9 mouse cellular contexts compared by ENCODE assay signal in genomic region chr15:96272356-96272755, GRCm38 (mm10). TPM values are rescaled to one million over a fixed set of nuclear protein-coding genes. Genes with fewer than 3 reads are reported as not detected.
DNase-seq lines count a peak whose midpoint lies in the region; ATAC-seq and TF ChIP-seq lines count a peak whose summit lies in the region.
"Had no signal": no experiment of that assay in that cellular context is flagged by ENCODE, and none has a peak within 500 bp of the region (broad histone marks: within the 10 kb centered on the region; RNA-seq: fewer than 3 reads in every experiment).

No protein-coding gene starts in this region.

- H3K4me3 ChIP-seq in gastrocnemius, adult 2 months, result no peak overlapping the region
- no peak overlapping the region for H3K4me3 ChIP-seq in limb, embryonic 12.5 days (replicated peaks)
- no peak overlapping the region for H3K4me3 ChIP-seq in limb, embryonic 10.5 days
- H3K4me3 ChIP-seq in MEL (ENCODE audit: control insufficient read depth in 1 of 2, insufficient read depth in 1 of 2, low read depth in 2 of 2, low read length in 2 of 2), result no peak overlapping the region
- no peak overlapping the region for H3K4me3 ChIP-seq in embryonic facial prominence, embryonic 14.5 days (ENCODE audit: low read depth, low read length)
- H3K4me3 ChIP-seq in neural tube, embryonic 15.5 days (replicated peaks), result no peak overlapping the region

- peak overlapping the region; percentile 10; the same call in 1 of the 2 replicates for H3K27ac ChIP-seq in gastrocnemius, adult 2 months
- H3K27ac ChIP-seq in limb, embryonic 12.5 days, result no peak overlapping the region
- no peak overlapping the region for H3K27ac ChIP-seq in limb, embryonic 10.5 days
- no peak overlapping the region for H3K27ac ChIP-seq in MEL (ENCODE audit: control insufficient read depth, low read depth, low read length)
- no peak overlapping the region for H3K27ac ChIP-seq in embryonic facial prominence, embryonic 14.5 days (replicated peaks; ENCODE audit: low read depth, low read length)
- no peak overlapping the region for H3K27ac ChIP-seq in neural tube, embryonic 15.5 days (replicated peaks)

- DNase-seq in gastrocnemius, adult 2 months, result no peak
- no peak for DNase-seq in gastrocnemius, postnatal 25 days
- DNase-seq in limb, embryonic 10.5 days (ENCODE audit: low spot score), result no peak
- DNase-seq in MEL (ENCODE audit: low read depth, low spot score), result no peak
- DNase-seq in embryonic facial prominence, embryonic 14.5 days (ENCODE audit: low spot score), result peak; percentile 68
- DNase-seq in c-Kit-positive CD71-positive TER-119-positive erythroid progenitor cells, embryonic 14.5 days (ENCODE audit: low spot score), result no peak
- DNase-seq: adrenal gland, adult 8-10 months had no signal

- TF ChIP-seq RAD21 in MEL (IDR thresholded peaks at IDR 0.05; ENCODE audit: low read depth, low read length), result no peak

- WGBS in limb, embryonic 12.5 days, result 86% methylated on average over 11 of the region's 11 CpGs
- 91% methylated on average over 11 of the region's 11 CpGs for WGBS in limb, embryonic 10.5 days
- WGBS in embryonic facial prominence, embryonic 14.5 days, result 69% methylated on average over 11 of the region's 11 CpGs
- WGBS in neural tube, embryonic 15.5 days, result 93% methylated on average over 11 of the region's 11 CpGs

- no peak overlapping the region for H3K4me2 ChIP-seq in limb, embryonic 12.5 days
- H3K4me2 ChIP-seq in embryonic facial prominence, embryonic 14.5 days (ENCODE audit: low read depth, low read length), result no peak overlapping the region
- H3K4me2 ChIP-seq in neural tube, embryonic 15.5 days, result no peak overlapping the region

- no peak overlapping the region for H3K9ac ChIP-seq in limb, embryonic 12.5 days (replicated peaks)
- H3K9ac ChIP-seq in MEL (ENCODE audit: control insufficient read depth, low read depth, low read length, poor library complexity, severe bottlenecking), result no peak overlapping the region
- H3K9ac ChIP-seq in embryonic facial prominence, embryonic 14.5 days (ENCODE audit: low read depth, low read length), result no peak overlapping the region
- H3K9ac ChIP-seq in neural tube, embryonic 15.5 days (replicated peaks), result no peak overlapping the region

- peaks cover 46% of the 10 kb centered on the region for H3K36me3 ChIP-seq in limb, embryonic 12.5 days
- H3K36me3 ChIP-seq in limb, embryonic 10.5 days, result peaks cover 85% of the 10 kb centered on the region
- peaks cover 3 to 27% of the 10 kb centered on the region in 2 experiments; a peak in 3 of 4 replicates for H3K36me3 ChIP-seq in MEL (ENCODE audit: control insufficient read depth in 1 of 2, insufficient read depth in 2 of 2, low read length in 2 of 2)
- H3K36me3 ChIP-seq in embryonic facial prominence, embryonic 14.5 days (ENCODE audit: control insufficient read depth, insufficient read depth, low read length), result peaks cover 48% of the 10 kb centered on the region
- H3K36me3 ChIP-seq in neural tube, embryonic 15.5 days, result peaks cover 23% of the 10 kb centered on the region

- H3K27me3 ChIP-seq in limb, embryonic 12.5 days, result no peaks in the 10 kb centered on the region
- H3K27me3 ChIP-seq in limb, embryonic 10.5 days (ENCODE audit: low read depth, poor library complexity, severe bottlenecking), result no peaks in the 10 kb centered on the region
- H3K27me3 ChIP-seq in MEL (ENCODE audit: control insufficient read depth in 1 of 2, insufficient read depth in 2 of 2, low read length in 2 of 2), result no peaks in the 10 kb centered on the region
- H3K27me3 ChIP-seq in embryonic facial prominence, embryonic 14.5 days (replicated peaks; ENCODE audit: control insufficient read depth, insufficient read depth, low read length), result no peaks in the 10 kb centered on the region
- H3K27me3 ChIP-seq in neural tube, embryonic 15.5 days (replicated peaks), result no peaks in the 10 kb centered on the region

- H3K9me3 ChIP-seq in limb, embryonic 12.5 days, result peaks cover 9% of the 10 kb centered on the region
- no peaks in the 10 kb centered on the region; the same call in 1 of the 2 replicates for H3K9me3 ChIP-seq in limb, embryonic 10.5 days (replicated peaks)
- H3K9me3 ChIP-seq in MEL (replicated peaks; ENCODE audit: insufficient read depth, low read length), result no peaks in the 10 kb centered on the region
- H3K9me3 ChIP-seq in embryonic facial prominence, embryonic 14.5 days (ENCODE audit: control insufficient read depth, low read length), result peaks cover 13% of the 10 kb centered on the region
- 0 out of 2 replicates have a peak, but pooled peaks cover under 1% of the 10 kb centered on the region for H3K9me3 ChIP-seq in neural tube, embryonic 15.5 days (replicated peaks)

- ATAC-seq in limb, embryonic 12.5 days (ENCODE audit: insufficient number of reproducible peaks, insufficient read depth, low FRiP score, low TSS enrichment, low read depth), result peak; percentile 57; the same call in 1 of the 2 replicates
- peak; percentile 45 for ATAC-seq in embryonic facial prominence, embryonic 14.5 days (ENCODE audit: low read depth)
- ATAC-seq in neural tube, embryonic 15.5 days (ENCODE audit: low FRiP score), result no peak

- no peak for TF ChIP-seq EP300 in MEL (IDR thresholded peaks at IDR 0.05; ENCODE audit: low read depth in 1 of 2, low read length in 2 of 2)

- peak in 1 of 2 experiments; percentile 3; a peak in 1 of 4 replicates for TF ChIP-seq POLR2A in MEL (IDR thresholded peaks at IDR 0.05; ENCODE audit: control insufficient read depth in 1 of 2, insufficient read depth in 1 of 2, low read depth in 1 of 2, low read length in 2 of 2, poor library complexity in 1 of 2)

- TF ChIP-seq CTCF in gastrocnemius, adult 2 months (IDR thresholded peaks at IDR 0.05), result no peak
- TF ChIP-seq CTCF in MEL (IDR thresholded peaks at IDR 0.05 in 2 of 3, conservative IDR thresholded peaks at IDR 0.05 in 1 of 3; ENCODE audit: control insufficient read depth in 1 of 3, insufficient read depth in 1 of 3, low read depth in 2 of 3, low read length in 3 of 3, poor library complexity in 1 of 3, severe bottlenecking in 1 of 3), result no peak

- intact Hi-C loops in gastrocnemius, adult 2 months (cut with DNase I), result no loop called here

- peaks cover 5% of the 10 kb centered on the region; the same call in 1 of the 2 replicates for H3K79me2 ChIP-seq in MEL (ENCODE audit: control insufficient read depth, insufficient read depth, low read length, poor library complexity)

- peaks cover 8% of the 10 kb centered on the region for H3K4me1 ChIP-seq in limb, embryonic 12.5 days (replicated peaks)
- H3K4me1 ChIP-seq in limb, embryonic 10.5 days, result 0 out of 2 replicates have a peak, but pooled peaks cover 3% of the 10 kb centered on the region
- H3K4me1 ChIP-seq in MEL (ENCODE audit: control insufficient read depth in 1 of 2, insufficient read depth in 2 of 2, low read length in 2 of 2), result peaks cover 19 to 26% of the 10 kb centered on the region in 2 experiments
- H3K4me1 ChIP-seq in embryonic facial prominence, embryonic 14.5 days (ENCODE audit: control insufficient read depth, insufficient read depth, low read length), result no peaks in the 10 kb centered on the region
- no peaks in the 10 kb centered on the region; the same call in 1 of the 2 replicates for H3K4me1 ChIP-seq in neural tube, embryonic 15.5 days

TF ChIP-seq in MEL, 35 proteins besides CTCF, POLR2A, EP300 and RAD21:
- peak; percentile 1; the same call in 1 of the 2 replicates for TF ChIP-seq POLR2AphosphoS2 (IDR thresholded peaks at IDR 0.05; ENCODE audit: low read length)
- TF ChIP-seq ZC3H11A (IDR thresholded peaks at IDR 0.05; ENCODE audit: low read depth, low read length), result no peak
- TF ChIP-seq MAFK (IDR thresholded peaks at IDR 0.05; ENCODE audit: borderline replicate concordance, low read depth, low read length), result no peak
- TF ChIP-seq RCOR1 (IDR thresholded peaks at IDR 0.05; ENCODE audit: low read depth, low read length), result no peak
- 0 out of 2 replicates have a peak, but pooled peaks have one; percentile 15 for TF ChIP-seq ZMIZ1 (IDR thresholded peaks at IDR 0.05; ENCODE audit: low read depth, low read length)
- no peak for TF ChIP-seq KAT2A (conservative IDR thresholded peaks at IDR 0.05; ENCODE audit: low read depth, low read length)
- no peak for TF ChIP-seq MYB (IDR thresholded peaks at IDR 0.05; ENCODE audit: low read depth, low read length)
- no peak for TF ChIP-seq SMC3 (IDR thresholded peaks at IDR 0.05; ENCODE audit: low read depth, low read length)
- no peak for TF ChIP-seq MAX (IDR thresholded peaks at IDR 0.05; ENCODE audit: low read length)

RNA-seq across cellular contexts. Expression of gene Arid2, which starts 15.0 kb away (rescaled TPM):
- total RNA-seq in gastrocnemius, adult 2 months (2021), result 10 to 100 TPM; 13.1 to 13.2 TPM
- total RNA-seq in gastrocnemius, postnatal 25 days (2021), result 10 to 100 TPM; 11.8 to 13.0 TPM
- polyA plus RNA-seq in limb, embryonic 12.5 days (2016; fragmentation: Nextera tagmentation; extraction: Ambion mirVana), result 35.6 and 36.5 TPM in 2 replicates
- polyA plus RNA-seq in limb, embryonic 10.5 days (2016; fragmentation: Nextera tagmentation; extraction: Ambion mirVana), result 29.5 and 34.9 TPM in 2 replicates
- total RNA-seq in MEL (2012; rRNA removed), result 20.3 and 21.3 TPM in 2 replicates
- 10 to 100 TPM; 25.9 to 31.2 TPM for polyA plus RNA-seq in MEL (2012; ENCODE audit: insufficient read depth in 1 of 2, insufficient read length in 2 of 2, low read depth in 1 of 2, low replicate concordance in 2 of 2, missing spikeins in 1 of 2)
- polyA plus RNA-seq in embryonic facial prominence, embryonic 14.5 days (2014; fragmentation: Nextera tagmentation; extraction: Ambion mirVana), result 25.2 and 25.6 TPM in 2 replicates
- 15.9 and 18.1 TPM in 2 replicates for polyA plus RNA-seq in neural tube, embryonic 15.5 days (2015; fragmentation: Nextera tagmentation; extraction: Ambion mirVana)
